Mouse (Mus musculus) MN1 (cell line): ENCODE results near the gene Sash1.

Experiments
- DNase-seq: peaks from one replicate; pipeline ENCODE4 v3.0.0-alpha.2; 2016; ENCODE audit warnings: low spot score

Gene Sash1

DNA sequence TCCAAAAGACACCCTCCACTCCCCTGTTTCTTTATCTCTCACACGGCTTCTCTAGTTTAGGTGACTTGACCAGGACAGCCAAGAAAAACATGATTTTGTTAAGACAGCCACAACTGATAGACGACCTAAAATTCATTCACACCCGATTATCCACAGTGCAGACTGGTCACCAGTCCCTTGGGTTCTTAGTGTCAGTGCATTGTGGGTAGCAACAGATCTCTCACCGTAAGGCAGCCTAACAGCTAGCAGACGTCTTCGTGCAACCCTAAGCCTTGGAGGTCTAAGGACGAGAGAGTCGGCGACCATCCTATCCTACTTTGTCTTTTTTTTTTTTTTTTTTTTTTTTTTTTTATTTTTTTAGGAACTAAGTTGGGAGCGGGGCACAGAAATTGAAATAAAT, 34.2 kb downstream of the Sash1 start:
- DNase-seq, result no peak

DNA sequence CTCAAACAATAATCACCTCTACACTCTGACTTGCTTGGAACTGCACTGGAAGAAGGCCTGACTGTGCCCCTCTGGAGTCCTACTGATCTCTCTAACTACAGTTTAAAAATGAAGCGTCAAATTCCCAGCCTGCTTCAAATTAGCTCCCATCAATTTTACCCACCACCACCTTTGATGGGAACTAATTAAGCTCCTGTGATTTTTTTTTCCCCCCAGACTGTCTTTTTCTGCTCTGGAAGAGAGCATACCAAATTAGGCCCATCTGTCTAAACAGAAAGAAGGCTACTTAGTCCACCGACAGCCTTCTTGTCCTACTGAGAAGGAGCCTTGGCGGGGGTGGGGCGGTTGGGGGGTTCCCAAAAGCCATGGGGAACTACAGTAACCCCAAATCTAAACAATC, 37.9 kb downstream of the Sash1 start:
- DNase-seq, result no peak

GRCm38 (mm10) chr10:8846258-8846657, 39.6 kb downstream of the Sash1 start:
- DNase-seq, result no peak

DNA sequence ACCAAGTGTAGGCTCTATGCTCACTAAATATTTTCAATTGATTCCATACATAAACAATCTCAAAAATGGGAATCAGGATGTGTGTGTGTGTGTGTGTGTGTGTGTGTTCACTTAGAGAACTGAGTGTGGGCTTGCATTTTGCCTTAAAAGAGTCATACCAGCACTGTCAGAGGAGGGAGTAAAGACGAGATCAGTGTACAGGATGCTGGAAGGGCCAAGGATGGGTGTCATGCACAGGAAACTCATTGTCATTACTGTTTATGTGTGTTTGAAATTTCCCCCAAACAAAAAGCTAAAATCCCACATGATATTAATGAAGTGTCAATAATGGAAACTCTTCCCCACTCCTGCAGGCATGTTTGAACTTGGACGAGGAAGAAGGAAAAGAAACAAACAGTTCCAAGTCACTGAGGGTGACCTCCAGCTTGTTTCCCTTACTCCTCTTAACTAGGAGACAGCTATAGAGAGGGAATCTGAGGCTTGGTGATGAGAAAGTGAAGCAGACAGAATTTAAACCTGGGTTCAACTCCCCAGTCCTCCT, 40.6 kb downstream of the Sash1 start:
- no peak for DNase-seq

- no peak for DNase-seq
Observed at GRCm38 (mm10) chr10:8839956-8840355, 45.9 kb downstream of the Sash1 start.

- DNase-seq, result no peak
Observed at GRCm38 (mm10) chr10:8833816-8834464, 51.9 kb downstream of the Sash1 start.

DNA sequence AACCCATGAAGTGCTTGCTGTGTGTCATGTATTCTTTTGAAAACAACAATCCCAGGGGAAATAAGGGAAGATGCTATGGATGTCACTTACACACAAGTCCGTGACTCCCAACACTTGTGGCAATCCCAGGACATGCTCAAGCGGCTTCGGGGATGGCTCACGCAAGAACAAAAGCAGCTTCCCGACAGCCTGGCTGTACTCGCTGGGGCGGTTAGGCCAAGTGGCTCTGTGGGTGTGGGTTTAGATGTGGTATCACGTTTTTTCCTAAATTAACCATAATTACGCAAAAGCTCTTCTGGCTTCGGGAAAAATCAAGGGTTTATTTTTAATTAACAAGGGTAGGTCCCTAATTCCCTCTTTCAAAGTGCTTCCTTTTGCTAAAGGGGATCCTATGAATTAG, 59.6 kb downstream of the Sash1 start:
- no peak for DNase-seq

- no peak for DNase-seq
Observed at GRCm38 (mm10) chr10:8825874-8826273, 60.0 kb downstream of the Sash1 start.

- no peak for DNase-seq
Observed at GRCm38 (mm10) chr10:8818066-8818465, 67.8 kb downstream of the Sash1 start.

DNA sequence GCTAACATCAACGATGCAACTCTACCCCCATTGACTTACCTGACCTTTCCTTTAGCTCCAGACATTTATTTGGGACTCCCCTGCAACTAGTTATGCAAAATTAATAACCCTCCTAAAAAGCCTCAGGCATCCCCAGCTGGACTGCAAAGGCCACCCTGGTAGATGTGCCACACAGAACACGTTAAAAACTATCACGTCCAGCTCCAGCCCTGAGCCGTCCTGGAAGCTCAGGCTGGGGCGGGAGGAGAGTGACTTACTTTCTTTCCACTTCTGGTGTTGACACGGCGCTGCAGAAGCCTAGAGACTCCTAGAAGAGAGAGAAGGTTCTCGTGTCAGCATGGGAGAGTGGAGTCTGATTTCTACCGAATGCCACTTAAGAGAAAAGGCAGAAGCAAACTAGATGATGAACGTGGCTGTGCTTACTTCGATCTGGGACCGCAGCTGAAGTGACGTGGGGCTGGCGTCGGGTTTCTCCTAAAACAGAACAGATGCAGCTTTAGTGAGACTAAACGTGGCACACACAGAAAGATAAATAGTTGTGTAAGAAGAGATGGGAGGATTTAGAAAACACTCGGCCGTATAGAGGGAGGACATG, 71.8 kb downstream of the Sash1 start:
- no peak for DNase-seq

GRCm38 (mm10) chr10:8813259-8813658, 72.6 kb downstream of the Sash1 start:
- no peak for DNase-seq

GRCm38 (mm10) chr10:8812807-8813206, 73.1 kb downstream of the Sash1 start:
- DNase-seq, result no peak

DNA sequence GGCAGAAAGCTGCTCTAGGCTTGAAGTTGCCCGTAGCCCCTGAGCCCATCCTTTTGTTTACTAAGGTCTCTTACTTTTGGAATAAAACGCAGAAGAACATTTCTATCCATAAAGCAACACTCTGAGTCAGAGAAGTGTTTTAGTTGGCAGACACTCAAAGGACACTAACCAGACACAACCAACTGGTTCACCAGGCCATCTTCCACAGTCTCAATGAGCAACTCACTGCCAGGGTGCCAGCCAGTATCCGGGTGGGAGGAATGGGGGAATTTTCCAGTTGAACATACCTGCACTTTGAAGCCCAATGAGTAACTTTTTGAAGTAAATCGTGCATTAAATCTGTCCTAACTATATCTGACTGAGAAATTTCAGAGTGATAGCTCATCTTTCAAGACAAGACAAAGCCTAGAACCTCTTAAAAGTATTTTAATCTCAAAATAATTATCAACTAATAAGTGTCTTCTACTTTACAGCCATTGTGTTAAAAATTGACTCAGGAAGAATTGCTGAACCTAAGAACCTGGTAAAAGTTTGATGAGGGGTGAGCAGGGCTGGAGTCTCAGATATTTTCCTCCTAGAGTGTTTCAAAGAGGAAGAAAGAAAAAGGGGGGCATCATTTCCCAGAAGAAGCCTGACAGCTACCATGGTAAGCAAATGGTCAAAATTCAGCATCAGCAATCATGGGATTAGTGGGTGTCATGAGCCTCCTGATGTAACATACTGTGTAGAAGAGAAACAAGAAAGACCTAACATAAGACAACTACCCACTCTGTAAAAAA, 74.4 kb downstream of the Sash1 start:
- peak; percentile 64 for DNase-seq

DNA sequence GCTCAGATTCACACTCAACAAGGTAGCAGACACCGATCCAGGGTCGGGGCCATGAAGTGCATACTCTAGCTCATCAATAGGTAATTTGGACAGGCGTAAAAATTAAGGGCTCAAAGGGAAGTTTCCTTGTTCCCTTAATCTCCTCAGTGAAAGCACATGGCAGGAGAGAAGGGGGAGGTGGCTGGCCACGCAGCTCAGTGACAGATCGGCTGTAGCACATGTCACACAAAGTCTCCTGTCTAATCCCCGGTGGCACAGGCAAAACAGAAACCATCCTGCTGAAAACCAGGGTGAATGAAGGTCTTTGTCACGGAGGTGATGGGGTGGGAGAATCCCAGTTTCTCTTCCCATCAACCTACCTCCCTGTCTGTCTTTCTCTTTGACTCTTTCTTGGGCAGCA, 75.4 kb downstream of the Sash1 start:
- DNase-seq, result no peak

DNA sequence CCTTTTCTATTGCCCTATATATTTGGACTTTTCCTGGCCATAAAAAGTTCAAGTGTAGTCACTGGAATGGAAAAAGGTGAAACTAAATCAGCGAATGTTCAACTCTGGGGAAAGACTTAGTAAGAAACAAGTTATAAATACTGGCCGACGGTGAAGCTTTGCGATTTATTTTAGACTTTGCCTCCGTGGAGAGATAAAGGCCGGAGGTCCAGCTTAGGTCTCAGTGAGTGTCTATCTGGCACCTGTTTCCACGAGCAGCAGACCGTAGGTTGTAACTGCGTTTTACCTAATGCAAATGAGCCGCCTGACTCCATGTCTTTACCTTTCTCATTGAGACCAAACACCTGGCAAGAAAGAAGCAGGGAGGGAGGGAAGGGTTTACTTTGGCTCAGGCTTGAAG, 77.5 kb downstream of the Sash1 start:
- DNase-seq, result no peak

DNA sequence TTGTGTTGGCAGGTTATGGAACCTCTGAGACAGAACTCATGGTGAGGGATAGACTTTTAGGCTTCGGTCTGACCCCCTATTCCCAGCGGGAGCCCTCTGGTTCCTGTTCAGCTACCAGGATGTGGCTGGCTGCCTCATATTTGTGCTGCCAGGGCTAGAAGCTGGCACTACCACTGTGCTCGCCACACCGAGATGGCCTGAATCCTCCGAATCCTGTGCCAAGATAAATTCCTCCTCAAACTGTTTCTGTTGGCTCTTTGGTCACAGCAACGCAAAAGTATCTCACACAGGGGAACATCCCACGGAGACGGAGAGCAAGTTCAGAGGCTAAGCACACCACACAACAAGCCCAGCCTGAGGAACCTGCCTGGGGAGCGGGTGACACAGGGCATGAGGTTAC, 78.3 kb downstream of the Sash1 start:
- DNase-seq, result no peak

GRCm38 (mm10) chr10:8805402-8805801, 80.5 kb downstream of the Sash1 start:
- DNase-seq, result no peak

GRCm38 (mm10) chr10:8804292-8804691, 81.6 kb downstream of the Sash1 start:
- no peak for DNase-seq

DNA sequence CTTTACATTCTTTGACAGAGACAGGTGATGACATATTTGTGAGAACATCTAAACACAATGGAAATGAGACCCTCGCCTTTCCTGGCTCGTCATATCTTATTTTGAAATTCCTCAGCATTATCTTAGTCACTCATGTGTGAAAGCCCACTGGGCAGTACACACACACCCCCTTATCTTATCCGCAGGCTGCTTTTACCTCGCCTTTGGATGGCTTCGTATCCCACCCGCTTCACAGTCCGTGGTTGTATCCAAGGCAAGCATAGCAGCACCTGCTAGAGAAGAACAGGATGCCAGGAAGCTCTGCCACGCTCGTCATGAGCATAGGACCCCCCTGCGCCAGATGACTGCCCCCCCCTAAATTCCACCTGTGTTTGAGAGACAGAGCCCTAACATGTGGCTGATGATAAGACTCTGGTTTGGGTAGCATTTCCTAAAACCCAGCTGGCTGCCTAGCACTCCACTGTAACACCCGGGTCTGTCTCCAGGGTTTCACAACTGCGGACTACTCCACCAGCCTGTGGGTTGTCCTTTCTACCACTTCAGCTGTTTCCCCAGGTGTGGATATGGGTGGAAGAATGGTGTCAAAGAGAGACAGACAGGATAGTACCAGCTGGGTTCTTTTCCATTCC, 84.0 kb downstream of the Sash1 start:
- DNase-seq, result no peak

DNA sequence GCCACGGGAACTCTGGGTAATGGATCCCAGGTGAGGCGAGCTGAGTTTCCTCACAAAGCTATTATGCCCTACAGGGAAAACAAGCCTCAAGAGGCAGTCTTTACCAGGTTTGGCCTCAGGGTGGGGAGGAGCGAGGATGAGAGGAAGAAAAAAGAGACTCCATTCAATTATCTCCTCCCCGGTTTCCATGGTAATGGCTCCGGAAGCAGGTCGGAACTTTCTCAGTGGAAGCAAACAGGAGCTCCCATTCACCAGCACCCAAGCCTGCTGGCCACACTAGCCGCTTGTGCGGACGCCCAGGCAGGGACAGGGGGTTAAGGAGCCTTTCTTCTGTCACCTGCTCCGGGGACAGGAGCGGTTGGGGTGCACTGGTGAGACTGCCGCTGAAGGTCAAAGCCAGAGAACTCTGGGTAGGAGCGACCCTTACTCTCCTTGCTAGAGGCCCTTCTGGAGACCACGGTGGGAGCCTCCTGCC, 84.7 kb downstream of the Sash1 start:
- no peak for DNase-seq

DNA sequence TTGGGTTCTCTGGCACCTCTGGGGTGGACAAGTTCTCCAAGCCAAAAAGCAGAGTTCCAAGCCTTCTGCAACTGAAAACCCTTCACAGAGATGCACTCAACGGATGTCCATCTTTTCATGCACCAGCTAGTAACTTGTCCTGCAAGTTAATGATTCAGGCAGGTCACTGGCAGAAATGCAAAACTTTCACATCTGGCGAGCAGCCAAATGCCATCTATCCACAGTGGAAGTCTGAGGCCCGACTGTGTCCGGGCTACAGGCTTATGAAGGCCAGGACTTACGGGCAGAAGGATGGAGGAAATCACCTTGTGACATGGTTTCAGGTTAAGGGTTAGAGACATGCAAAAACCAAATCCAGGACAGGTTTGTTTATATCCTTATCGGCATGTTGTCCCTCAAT, 88.0 kb downstream of the Sash1 start:
- DNase-seq, result no peak

- peak; percentile 75 for DNase-seq
Observed at GRCm38 (mm10) chr10:8795336-8795735, 90.5 kb downstream of the Sash1 start.

DNA sequence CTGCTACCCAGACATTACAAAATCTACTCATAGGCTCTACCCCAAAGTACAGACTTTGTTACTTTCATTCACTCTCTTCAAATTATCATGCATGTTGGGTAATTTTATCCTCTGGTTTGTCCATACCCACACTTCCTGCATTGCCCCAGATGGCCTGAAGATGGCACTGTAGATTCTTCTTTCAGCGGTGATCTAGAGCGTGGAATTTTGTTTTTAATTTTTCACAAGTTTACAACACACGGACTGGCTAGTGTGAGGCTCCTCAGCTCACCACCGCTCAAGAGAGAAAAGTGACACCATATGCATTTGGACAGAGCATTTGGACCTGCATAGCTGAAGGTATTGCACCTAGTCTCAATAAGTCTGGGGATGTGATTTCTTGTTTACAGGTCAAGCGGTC, 93.5 kb downstream of the Sash1 start:
- peak; percentile 64 for DNase-seq
